ENCODE assay signal across 8 mouse cellular contexts in genomic region chr17:88065801-88066646, GRCm38 (mm10). TPM values are rescaled to one million over a fixed set of nuclear protein-coding genes. Genes with fewer than 3 reads are reported as not detected.
A peak's percentile ranks its signal among the peaks of the same experiment; 100 is the strongest.
DNase-seq lines count a peak whose midpoint lies in the region; ATAC-seq lines count a peak whose summit lies in the region.

No protein-coding gene starts in this region.

- H3K9me3 ChIP-seq in heart, embryonic 13.5 days: no peaks in the 10 kb centered on the region
- H3K9me3 ChIP-seq in liver, embryonic 12.5 days (replicated peaks): no peaks in the 10 kb centered on the region
- no peaks in the 10 kb centered on the region for H3K9me3 ChIP-seq in stomach, embryonic 15.5 days

- H3K27ac ChIP-seq in brown adipose tissue, adult 24 weeks (replicated peaks; ENCODE audit: low read depth, low read length): peak overlapping the region; percentile 86
- peak overlapping the region; percentile 100 for H3K27ac ChIP-seq in heart, embryonic 13.5 days (replicated peaks)
- peak overlapping the region; percentile 99 for H3K27ac ChIP-seq in liver, embryonic 12.5 days
- peak overlapping the region; percentile 100 for H3K27ac ChIP-seq in stomach, embryonic 15.5 days

- H3K4me1 ChIP-seq in brown adipose tissue, adult 24 weeks (ENCODE audit: control insufficient read depth, insufficient read depth, insufficient read length, low read length): no peaks in the 10 kb centered on the region; the same call in 1 of the 2 replicates
- H3K4me1 ChIP-seq in heart, embryonic 13.5 days: peaks cover 18% of the 10 kb centered on the region
- H3K4me1 ChIP-seq in liver, embryonic 12.5 days: peaks cover 25% of the 10 kb centered on the region
- H3K4me1 ChIP-seq in stomach, embryonic 15.5 days: peaks cover 3% of the 10 kb centered on the region; the same call in 1 of the 2 replicates

- under 1% methylated on average over 36 of the region's 57 CpGs for WGBS in heart, embryonic 13.5 days
- 0% methylated on average over 39 of the region's 57 CpGs for WGBS in liver, embryonic 12.5 days (ENCODE audit: insufficient replicate concordance)
- under 1% methylated on average over 41 of the region's 57 CpGs for WGBS in stomach, embryonic 15.5 days

- ATAC-seq in heart, embryonic 13.5 days (ENCODE audit: extremely low read depth, insufficient number of reproducible peaks, low FRiP score, low TSS enrichment): peak; percentile 97
- peak; percentile 94 for ATAC-seq in liver, embryonic 12.5 days
- peak; percentile 97 for ATAC-seq in stomach, embryonic 15.5 days (ENCODE audit: insufficient read depth, low FRiP score, low read depth)

- H3K4me2 ChIP-seq in heart, embryonic 13.5 days: peak overlapping the region; percentile 72
- H3K4me2 ChIP-seq in liver, embryonic 12.5 days: peak overlapping the region; percentile 86
- H3K4me2 ChIP-seq in stomach, embryonic 15.5 days: peak overlapping the region; percentile 58

- DNase-seq in CD4-positive, CD25-positive, alpha-beta regulatory T cell, adult 2 months (ENCODE audit: low read depth, low spot score): peak; percentile 93
- peak; percentile 78 for DNase-seq in fat pad, adult 2 months (ENCODE audit: extremely low read depth, low read depth, low spot score)
- peak; percentile 93 for DNase-seq in kidney, postnatal 10 days
- DNase-seq in natural killer cell, adult 2 months (ENCODE audit: low spot score in 2 of 2): peak; percentile 85 to 89

- peak overlapping the region; percentile 100 for H3K9ac ChIP-seq in heart, embryonic 13.5 days
- H3K9ac ChIP-seq in liver, embryonic 12.5 days: peak overlapping the region; percentile 100
- H3K9ac ChIP-seq in stomach, embryonic 15.5 days: peak overlapping the region; percentile 97

- no peaks in the 10 kb centered on the region for H3K36me3 ChIP-seq in heart, embryonic 13.5 days
- H3K36me3 ChIP-seq in liver, embryonic 12.5 days: no peaks in the 10 kb centered on the region
- H3K36me3 ChIP-seq in stomach, embryonic 15.5 days: no peaks in the 10 kb centered on the region

- no peaks in the 10 kb centered on the region for H3K27me3 ChIP-seq in heart, embryonic 13.5 days (replicated peaks)
- H3K27me3 ChIP-seq in liver, embryonic 12.5 days (replicated peaks): no peaks in the 10 kb centered on the region
- no peaks in the 10 kb centered on the region for H3K27me3 ChIP-seq in stomach, embryonic 15.5 days (replicated peaks)

- peak overlapping the region; percentile 68 for H3K4me3 ChIP-seq in brown adipose tissue, adult 24 weeks (ENCODE audit: insufficient read depth, low read depth, low read length)
- peak overlapping the region; percentile 98 for H3K4me3 ChIP-seq in heart, embryonic 13.5 days
- peak overlapping the region; percentile 94 for H3K4me3 ChIP-seq in liver, embryonic 12.5 days
- peak overlapping the region; percentile 78 for H3K4me3 ChIP-seq in stomach, embryonic 15.5 days (replicated peaks)

RNA-seq across cellular contexts. Expression of gene Fbxo11, which starts 0.9 kb away (rescaled TPM):
- 38.8 and 48.5 TPM in 2 replicates for polyA plus RNA-seq in brown adipose tissue, adult 24 weeks (2012; ENCODE audit: insufficient read depth, insufficient read length, missing spikeins)
- polyA plus RNA-seq in heart, embryonic 13.5 days (2015; fragmentation: Nextera tagmentation; extraction: Ambion mirVana): 9.8 and 9.9 TPM in 2 replicates
- 6.2 and 7.0 TPM in 2 replicates for polyA plus RNA-seq in liver, embryonic 12.5 days (2016; fragmentation: Nextera tagmentation; extraction: Ambion mirVana)
- 15.2 and 16.3 TPM in 2 replicates for polyA plus RNA-seq in stomach, embryonic 15.5 days (2015; fragmentation: Nextera tagmentation; extraction: Ambion mirVana)

Comparison
In these comparisons a context has a peak if more than half of its experiments do, and no peak if none do; other contexts are left out.
1. Peak in every context shown above with its lines: DNase-seq, ATAC-seq, H3K4me3 ChIP-seq and H3K27ac ChIP-seq.